Mouse (Mus musculus) MEL (cell line): Measurements from ENCODE around the gene Bmper. TPM values are rescaled to one million over a fixed set of nuclear protein-coding genes. Genes with fewer than 3 reads are reported as not detected.

ENCODE experiments used
- DNase-seq: peaks from one replicate; pipeline ENCODE4 v3.0.0; 2011; ENCODE audit warnings: low read depth, low spot score
- H3K27ac ChIP-seq: 2 replicates; pipeline ENCODE4 v1.5.1; 2012; ENCODE audit warnings: low read depth, mild to moderate bottlenecking, control low read depth, low read length, moderate library complexity; ENCODE audit not compliant: control insufficient read depth
- H3K27me3 ChIP-seq, 2 experiments: fragments of 150-350 bp in 1 of 2; sonication (generic) in 1 of 2; 2 replicates each; pipeline ENCODE4 v1.6.1; 2012; ENCODE audit warnings: low read length in 2 of 2, mild to moderate bottlenecking in 2 of 2, improper control_type of control experiment in 1 of 2, moderate library complexity in 1 of 2; ENCODE audit not compliant: insufficient read depth in 2 of 2, control insufficient read depth in 1 of 2
- H3K36me3 ChIP-seq, 2 experiments: 2 replicates each; pipeline ENCODE4 v1.6.1; 2012 to 2014; ENCODE audit warnings: low read length in 2 of 2, improper control_type of control experiment in 1 of 2, inconsistent platforms in 1 of 2, mild to moderate bottlenecking in 1 of 2; ENCODE audit not compliant: insufficient read depth in 2 of 2, control insufficient read depth in 1 of 2
- H3K4me1 ChIP-seq, 2 experiments: fragments of 150-350 bp in 1 of 2; sonication (generic) in 1 of 2; 2 replicates each; pipeline ENCODE4 v1.6.1; 2012; ENCODE audit warnings: low read length in 2 of 2, improper control_type of control experiment in 1 of 2, mild to moderate bottlenecking in 1 of 2; ENCODE audit not compliant: insufficient read depth in 2 of 2, control insufficient read depth in 1 of 2
- H3K4me3 ChIP-seq, 2 experiments: fragments of 150-350 bp in 1 of 2; sonication (generic) in 1 of 2; 2 replicates each; pipeline ENCODE4 v1.5.1; 2012; ENCODE audit warnings: low read depth in 2 of 2, low read length in 2 of 2, mild to moderate bottlenecking in 2 of 2, moderate library complexity in 2 of 2, control low read depth in 1 of 2, improper control_type of control experiment in 1 of 2; ENCODE audit not compliant: control insufficient read depth in 1 of 2, insufficient read depth in 1 of 2
- H3K79me2 ChIP-seq: 2 replicates; pipeline ENCODE4 v1.6.1; 2012; ENCODE audit warnings: mild to moderate bottlenecking, low read length, moderate library complexity; ENCODE audit not compliant: control insufficient read depth, poor library complexity, insufficient read depth
- H3K9ac ChIP-seq: 2 replicates; pipeline ENCODE4 v1.6.1; 2012; ENCODE audit warnings: low read depth, mild to moderate bottlenecking, control low read depth, low read length, moderate library complexity; ENCODE audit not compliant: control insufficient read depth, poor library complexity, severe bottlenecking
- H3K9me3 ChIP-seq: fragments of 150-350 bp; sonication (generic); replicated peaks from 2 replicates; pipeline ENCODE4 v1.6.1; 2012; ENCODE audit warnings: mild to moderate bottlenecking, low read length, improper control_type of control experiment, moderate library complexity; ENCODE audit not compliant: insufficient read depth
- BHLHE40 ChIP-seq: IDR thresholded peaks from 2 replicates; pipeline ENCODE4 v1.6.1; 2012; ENCODE audit warnings: low read depth, mild to moderate bottlenecking, inconsistent platforms, low read length, improper control_type of control experiment, borderline replicate concordance
- E2F4 ChIP-seq: IDR thresholded peaks from 2 replicates; pipeline ENCODE4 v1.6.1; 2011; ENCODE audit warnings: low read depth, low read length, improper control_type of control experiment, borderline replicate concordance
- EP300 ChIP-seq, 2 experiments: IDR thresholded peaks; 2 replicates each; pipeline ENCODE4 v1.6.1; 2011; ENCODE audit warnings: improper control_type of control experiment in 2 of 2, low read length in 2 of 2, low read depth in 1 of 2, mild to moderate bottlenecking in 1 of 2
- MXI1 ChIP-seq: IDR thresholded peaks from 2 replicates; pipeline ENCODE4 v1.6.1; 2011; ENCODE audit warnings: mild to moderate bottlenecking, low read depth, low read length, improper control_type of control experiment
- MYB ChIP-seq: IDR thresholded peaks from 2 replicates; pipeline ENCODE4 v1.6.1; 2011; ENCODE audit warnings: mild to moderate bottlenecking, low read depth, low read length, improper control_type of control experiment
- NRF1 ChIP-seq: IDR thresholded peaks from 2 replicates; pipeline ENCODE4 v1.6.1; 2014; ENCODE audit warnings: low read depth, mild to moderate bottlenecking, inconsistent platforms, low read length, improper control_type of control experiment, moderate library complexity; ENCODE audit not compliant: poor library complexity, insufficient read depth, severe bottlenecking
- POLR2A ChIP-seq, 2 experiments: IDR thresholded peaks; 2 replicates each; pipeline ENCODE4 v1.6.1; 2011 to 2012; ENCODE audit warnings: low read length in 2 of 2, mild to moderate bottlenecking in 2 of 2, control low read depth in 1 of 2, improper control_type of control experiment in 1 of 2, low read depth in 1 of 2, moderate library complexity in 1 of 2; ENCODE audit not compliant: control insufficient read depth in 1 of 2, insufficient read depth in 1 of 2, poor library complexity in 1 of 2
- SMC3 ChIP-seq: IDR thresholded peaks from 2 replicates; pipeline ENCODE4 v1.6.1; 2011; ENCODE audit warnings: low read depth, low read length, improper control_type of control experiment
- TCF12 ChIP-seq: IDR thresholded peaks from 2 replicates; pipeline ENCODE4 v1.6.1; 2014; ENCODE audit warnings: low read depth, mild to moderate bottlenecking, inconsistent platforms, low read length, improper control_type of control experiment, moderate library complexity
- USF2 ChIP-seq, 2 experiments: IDR thresholded peaks; 2 replicates each; pipeline ENCODE4 v1.6.1; 2011 to 2012; ENCODE audit warnings: improper control_type of control experiment in 2 of 2, low read length in 2 of 2, borderline replicate concordance in 1 of 2, inconsistent platforms in 1 of 2, low read depth in 1 of 2, mild to moderate bottlenecking in 1 of 2; ENCODE audit not compliant: insufficient read depth in 1 of 2
- ZC3H11A ChIP-seq: IDR thresholded peaks from 2 replicates; pipeline ENCODE4 v1.6.1; 2012; ENCODE audit warnings: low read depth, mild to moderate bottlenecking, inconsistent platforms, low read length, improper control_type of control experiment
- polyA plus RNA-seq, 2 experiments: library from polyadenylated mRNA; stranded (reverse) in 1 of 2; unstranded in 1 of 2; fragments of >175 nt in 1 of 2; fragments of >200 nt in 1 of 2; gene quantifications; 2 replicates each; pipeline versions ENCODE4 v1.2.1 to v1.2.4; 2012; ENCODE audit warnings: low replicate concordance in 2 of 2, low read depth in 1 of 2; ENCODE audit not compliant: insufficient read length in 2 of 2, insufficient read depth in 1 of 2, missing spikeins in 1 of 2
- total RNA-seq: library from RNA; depleted of rRNA; stranded (reverse); fragments of 300-350 nt; gene quantifications from 2 replicates; pipeline ENCODE4 v1.2.3, GENCODE M21; 2012

Bmper gene
- total and polyA plus RNA-seq, 3 experiments: not detected

GRCm38 (mm10) chr9:23222492-23222840 is 410 bp upstream of the Bmper start (continued):
- no peak for TF ChIP-seq BHLHE40

GRCm38 (mm10) chr9:23223549-23224077 is 737 bp downstream of the Bmper start:
- no peak for DNase-seq
- Histone ChIP-seq H3K9ac (no peak overlapping the region), H3K9me3 (no peaks in the 10 kb centered on the region), H3K36me3 (no peaks in the 10 kb centered on the region), H3K4me3 (no peak overlapping the region), H3K4me1 (no peaks in the 10 kb centered on the region), H3K27me3 (no peaks in the 10 kb centered on the region), H3K27ac (no peak overlapping the region), H3K79me2 (no peaks in the 10 kb centered on the region)
- TF ChIP-seq POLR2A (IDR thresholded peaks at IDR 0.05; ENCODE audit: control insufficient read depth in 1 of 2, insufficient read depth in 1 of 2, low read depth in 1 of 2, low read length in 2 of 2, poor library complexity in 1 of 2): no peak

GRCm38 (mm10) chr9:23233464-23234121 is 10.7 kb downstream of the Bmper start:
- Histone ChIP-seq H3K36me3 (no peaks in the 10 kb centered on the region), H3K27me3 (no peaks in the 10 kb centered on the region), H3K4me3 (no peak overlapping the region), H3K9ac (no peak overlapping the region), H3K9me3 (no peaks in the 10 kb centered on the region), H3K27ac (no peak overlapping the region), H3K79me2 (no peaks in the 10 kb centered on the region), H3K4me1 (no peaks in the 10 kb centered on the region)
- no peak for DNase-seq
- TF ChIP-seq POLR2A (IDR thresholded peaks at IDR 0.05; ENCODE audit: control insufficient read depth in 1 of 2, insufficient read depth in 1 of 2, low read depth in 1 of 2, low read length in 2 of 2, poor library complexity in 1 of 2) (no peak), EP300 (IDR thresholded peaks at IDR 0.05; ENCODE audit: low read depth in 1 of 2, low read length in 2 of 2) (no peak), SMC3 (no peak), E2F4 (no peak), MYB (no peak), TCF12 (no peak), MXI1 (no peak), NRF1 (no peak), ZC3H11A (no peak), USF2 (IDR thresholded peaks at IDR 0.05; ENCODE audit: borderline replicate concordance in 1 of 2, insufficient read depth in 1 of 2, low read depth in 1 of 2, low read length in 2 of 2) (no peak)
